Mouse (Mus musculus) testis, adult 2 months (tissue): Measurements from ENCODE around the gene Grik3. TPM values are rescaled to one million over a fixed set of nuclear protein-coding genes. Genes with fewer than 3 reads are reported as not detected.

Experiments
- H3K27ac ChIP-seq: fragments of 200-500 bp; 2 replicates; pipeline ENCODE4 v1.5.1; 2012; ENCODE audit warnings: low read depth, low read length; ENCODE audit not compliant: control insufficient read depth, insufficient read depth
- H3K27me3 ChIP-seq: fragments of 200-500 bp; 2 replicates; pipeline ENCODE4 v1.6.1; 2012; ENCODE audit warnings: mild to moderate bottlenecking, low read length, moderate library complexity; ENCODE audit not compliant: control insufficient read depth, insufficient read depth
- H3K36me3 ChIP-seq: fragments of 200-500 bp; 2 replicates; pipeline ENCODE4 v1.6.1; 2012; ENCODE audit warnings: mild to moderate bottlenecking, low read length; ENCODE audit not compliant: control insufficient read depth, insufficient read depth
- H3K4me1 ChIP-seq: fragments of 200-500 bp; 2 replicates; pipeline ENCODE4 v1.6.1; 2012; ENCODE audit warnings: low read length; ENCODE audit not compliant: control insufficient read depth, insufficient read depth
- H3K4me3 ChIP-seq: fragments of 200-500 bp; 2 replicates; pipeline ENCODE4 v1.5.1; 2012; ENCODE audit warnings: low read depth, mild to moderate bottlenecking, low read length, moderate library complexity, mixed read lengths; ENCODE audit not compliant: control insufficient read depth
- CTCF ChIP-seq: fragments of 200-500 bp; IDR thresholded peaks from 2 replicates; pipeline ENCODE4 v1.5.1; 2012; ENCODE audit warnings: low read depth, mild to moderate bottlenecking, inconsistent platforms, low read length, moderate library complexity; ENCODE audit not compliant: control insufficient read depth, insufficient read depth, insufficient replicate concordance
- POLR2A ChIP-seq: fragments of 200-500 bp; IDR thresholded peaks from 2 replicates; pipeline ENCODE4 v1.6.1; 2012; ENCODE audit warnings: low read depth, mild to moderate bottlenecking, inconsistent platforms, low read length, moderate library complexity; ENCODE audit not compliant: control insufficient read depth
- polyA plus RNA-seq: library from polyadenylated mRNA; depleted of rRNA; stranded (reverse); fragments of >200 nt; gene quantifications from 2 replicates; pipeline ENCODE4 v1.2.3, GENCODE M21; 2012

Grik3 gene
- polyA plus RNA-seq, 1 experiment: 0.38 TPM

DNA sequence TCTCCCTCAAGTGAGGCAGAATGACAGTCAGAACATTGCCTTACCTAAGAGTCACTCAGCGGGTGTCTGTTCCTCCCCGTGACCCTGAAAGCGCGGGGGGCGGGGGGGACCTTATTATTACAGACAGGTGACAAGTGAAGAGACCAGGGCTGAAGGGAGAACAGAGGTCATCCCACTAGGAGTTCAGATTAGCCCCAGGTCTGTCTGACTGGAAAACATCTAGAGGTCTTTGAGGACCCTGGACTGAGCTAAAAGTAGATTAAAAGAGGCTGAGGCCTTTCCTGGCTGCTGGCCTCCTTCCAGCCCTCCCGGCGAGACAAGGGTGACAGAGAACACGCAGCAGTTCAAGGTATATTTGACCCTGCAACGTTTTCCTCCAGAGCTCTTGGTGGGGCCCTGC is 150.0 kb downstream of the Grik3 start:
- no peaks in the 10 kb centered on the region for H3K4me1 ChIP-seq
- no peak overlapping the region for H3K4me3 ChIP-seq
- no peak overlapping the region for H3K27ac ChIP-seq
- TF ChIP-seq CTCF: no peak
- TF ChIP-seq POLR2A: no peak
- H3K36me3 ChIP-seq: no peaks in the 10 kb centered on the region
- H3K27me3 ChIP-seq: no peaks in the 10 kb centered on the region

DNA sequence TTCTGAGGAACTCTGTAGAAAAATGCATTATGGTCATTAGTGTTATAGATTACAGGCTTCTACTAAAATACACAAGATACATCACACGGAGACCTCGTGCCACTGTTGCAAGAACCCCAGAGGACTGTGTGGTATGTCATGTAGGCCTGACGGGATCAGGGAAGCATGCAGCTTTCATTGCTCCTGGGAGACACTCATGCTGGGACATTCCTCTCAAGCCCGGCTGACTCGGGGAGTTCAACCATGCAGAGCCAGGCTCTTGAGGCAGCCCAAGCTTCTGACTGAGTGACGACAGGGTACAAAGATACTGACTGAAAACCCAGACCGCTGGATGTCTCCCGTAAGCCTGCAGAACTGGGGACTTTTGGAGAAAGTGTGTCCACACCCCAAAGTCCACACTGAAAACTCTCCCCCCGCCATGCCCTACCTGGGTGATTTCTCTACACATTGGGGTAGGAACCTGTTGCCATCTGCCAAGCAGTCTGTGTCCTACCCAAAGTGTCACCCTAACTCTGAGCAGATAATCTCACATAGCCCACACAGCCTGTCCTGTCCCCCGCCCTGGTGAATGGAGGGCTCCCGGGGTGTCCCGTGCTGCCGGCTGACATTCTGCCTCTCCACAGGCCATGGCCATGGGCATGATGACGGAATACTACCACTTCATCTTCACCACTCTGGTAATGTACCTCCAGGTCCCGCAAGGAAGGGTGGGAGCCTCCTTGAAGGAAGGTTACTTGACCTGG is 150.6 kb downstream of the Grik3 start:
- Histone ChIP-seq H3K4me3 (no peak overlapping the region), H3K36me3 (no peaks in the 10 kb centered on the region), H3K27ac (no peak overlapping the region), H3K27me3 (no peaks in the 10 kb centered on the region), H3K4me1 (no peaks in the 10 kb centered on the region)
- TF ChIP-seq POLR2A: no peak
- no peak for TF ChIP-seq CTCF

DNA sequence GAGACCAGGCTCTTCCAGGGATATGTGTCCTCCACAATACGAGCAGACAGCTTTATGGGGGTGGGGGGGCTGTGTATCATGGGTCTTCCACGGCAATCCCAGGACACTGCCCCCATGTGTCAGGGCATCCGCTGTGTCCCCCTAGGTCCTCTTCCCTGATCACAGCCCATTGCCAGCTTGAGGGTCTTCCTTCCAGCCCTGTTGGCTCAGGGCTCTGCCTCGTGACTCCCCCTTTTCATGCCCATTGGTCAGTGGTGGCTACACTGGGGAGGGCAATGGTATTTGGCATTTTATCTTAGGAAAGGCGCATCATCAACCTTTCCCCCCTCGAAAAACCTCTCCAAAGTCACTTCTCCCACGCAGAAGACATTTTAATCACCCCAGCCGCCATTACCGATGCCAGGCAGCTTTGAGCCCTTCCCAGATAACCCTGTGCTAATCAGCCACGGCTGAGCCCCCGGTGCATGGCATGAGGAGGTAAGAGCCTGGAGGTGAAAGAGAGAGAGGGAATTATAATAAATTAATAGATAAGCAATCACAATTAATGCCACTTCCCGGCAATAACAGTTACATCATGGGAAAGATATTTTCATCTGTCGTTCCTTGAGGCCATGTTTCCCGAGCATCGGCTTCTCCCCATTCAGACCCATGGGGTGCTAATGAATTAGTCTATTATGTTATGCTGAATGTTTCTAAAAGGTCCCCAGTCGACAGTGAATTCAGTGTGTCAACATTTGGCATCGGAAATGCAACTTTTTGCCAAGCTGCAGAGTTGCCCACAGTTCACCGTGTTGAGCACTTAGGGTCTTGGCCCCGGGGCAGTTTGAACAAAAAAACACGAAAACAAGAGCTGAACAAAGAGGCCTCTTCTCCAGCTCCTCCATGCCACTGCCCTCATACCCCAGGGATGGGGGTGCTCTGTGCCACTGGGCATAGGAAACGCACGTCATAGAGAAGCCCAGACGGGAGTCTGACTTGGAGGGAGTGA is 154.4 kb downstream of the Grik3 start:
- H3K4me3 ChIP-seq: no peak overlapping the region

DNA sequence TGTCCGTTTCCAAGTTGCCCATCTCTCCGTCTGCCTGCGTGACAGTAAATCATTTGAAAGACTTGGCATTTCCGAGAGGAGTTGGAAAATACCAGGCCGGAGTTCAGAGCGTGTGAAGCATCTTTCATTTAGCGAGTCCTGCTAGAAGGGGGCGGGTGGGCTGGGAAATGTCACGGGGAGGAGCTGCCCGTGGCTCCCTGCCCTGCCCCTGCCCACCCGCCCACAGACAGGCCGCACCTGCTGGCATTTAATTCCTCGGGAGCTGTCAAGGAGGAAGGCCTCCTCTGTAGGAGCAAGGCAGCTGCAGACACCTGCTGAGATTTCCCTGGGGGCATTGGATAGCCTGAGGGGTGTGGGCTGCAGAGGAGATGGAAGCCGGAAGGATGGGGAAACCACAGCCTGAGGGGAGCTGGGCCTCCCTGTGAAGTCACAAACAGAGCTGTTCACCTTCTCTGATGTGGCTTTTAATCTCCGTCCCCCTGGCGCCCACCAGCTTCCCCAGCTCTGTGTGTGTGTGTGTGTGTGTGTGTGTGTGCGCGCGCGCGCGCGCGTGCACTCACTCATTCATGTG is 161.3 kb downstream of the Grik3 start:
- H3K27ac ChIP-seq: no peak overlapping the region
- no peak for TF ChIP-seq CTCF
- no peak for TF ChIP-seq POLR2A
- H3K4me3 ChIP-seq: no peak overlapping the region
- H3K36me3 ChIP-seq: no peaks in the 10 kb centered on the region
- no peaks in the 10 kb centered on the region for H3K27me3 ChIP-seq
- H3K4me1 ChIP-seq: no peaks in the 10 kb centered on the region

More for the DNA sequence above, 154.4 kb downstream of the Grik3 start:
- Histone ChIP-seq H3K36me3 (no peaks in the 10 kb centered on the region), H3K27me3 (no peaks in the 10 kb centered on the region), H3K4me1 (no peaks in the 10 kb centered on the region), H3K27ac (no peak overlapping the region)
- TF ChIP-seq POLR2A (no peak), CTCF (no peak)

DNA sequence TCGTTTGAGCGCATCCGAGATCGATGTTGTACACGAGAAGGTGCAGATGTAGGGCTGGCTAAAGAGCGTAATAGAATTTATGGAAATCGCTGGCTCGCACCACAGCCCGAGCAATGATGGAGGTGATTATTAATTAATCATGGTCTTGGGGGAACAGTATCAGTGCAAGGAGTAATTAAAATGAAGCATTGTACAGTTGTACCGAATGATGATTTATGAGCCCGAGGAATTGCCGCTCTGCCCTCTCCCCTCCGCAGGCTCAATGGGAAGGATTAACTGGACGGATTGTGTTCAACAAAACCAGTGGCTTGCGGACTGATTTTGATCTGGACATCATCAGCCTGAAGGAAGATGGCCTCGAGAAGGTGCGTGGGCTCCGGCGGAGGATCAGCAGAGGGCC is 165.5 kb downstream of the Grik3 start:
- Histone ChIP-seq H3K27ac (no peak overlapping the region), H3K4me3 (no peak overlapping the region), H3K27me3 (no peaks in the 10 kb centered on the region)

DNA sequence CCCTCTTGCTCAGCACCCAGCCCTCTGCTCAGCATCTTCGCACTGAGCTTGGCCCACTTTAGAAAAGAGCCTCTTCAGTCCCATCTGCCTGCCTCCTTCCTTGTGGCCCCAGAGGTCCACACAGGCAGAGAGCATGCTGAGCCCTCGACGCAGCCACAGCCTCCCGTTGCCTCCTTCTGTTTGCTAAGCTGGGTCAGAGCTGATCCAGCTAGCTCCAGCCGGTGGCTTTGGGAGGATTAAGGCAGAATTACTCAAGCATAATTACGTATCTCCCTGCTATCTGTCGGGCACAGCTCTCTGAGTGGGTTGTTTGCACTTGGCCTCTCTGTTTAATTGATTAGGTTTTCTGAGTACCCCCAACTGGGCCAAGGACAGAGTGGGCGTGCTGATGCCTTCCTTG is 167.9 kb downstream of the Grik3 start:
- no peaks in the 10 kb centered on the region for H3K27me3 ChIP-seq
- no peaks in the 10 kb centered on the region for H3K36me3 ChIP-seq
- no peak overlapping the region for H3K27ac ChIP-seq
- H3K4me1 ChIP-seq: no peaks in the 10 kb centered on the region
- TF ChIP-seq CTCF (no peak), POLR2A (no peak)
- no peak overlapping the region for H3K4me3 ChIP-seq

More for the DNA sequence above, 165.5 kb downstream of the Grik3 start:
- TF ChIP-seq POLR2A (no peak), CTCF (no peak)
- Histone ChIP-seq H3K4me1 (no peaks in the 10 kb centered on the region), H3K36me3 (no peaks in the 10 kb centered on the region)

DNA sequence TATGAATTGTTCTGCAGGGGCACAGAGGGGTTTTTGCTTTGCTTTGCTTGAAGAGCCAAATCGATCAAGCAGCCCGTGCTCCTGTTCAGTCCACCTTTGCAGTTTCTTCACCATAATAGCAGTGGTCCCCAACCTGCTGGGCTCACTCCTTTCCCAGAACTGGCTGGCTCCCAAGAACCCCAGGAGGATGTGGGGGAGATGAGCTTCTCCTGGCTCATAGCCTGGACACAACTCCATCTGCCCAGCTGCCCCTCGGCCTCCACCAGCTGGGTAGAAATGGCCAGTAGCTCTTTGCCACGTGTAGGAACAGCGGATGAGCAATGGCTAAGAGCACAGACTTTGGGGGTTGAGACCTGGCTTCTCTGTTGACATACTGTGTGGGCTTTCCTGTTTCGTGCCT is 171.5 kb downstream of the Grik3 start:
- TF ChIP-seq CTCF: no peak
- TF ChIP-seq POLR2A: no peak

More for the DNA sequence above, 171.5 kb downstream of the Grik3 start:
- H3K4me1 ChIP-seq: no peaks in the 10 kb centered on the region
- no peaks in the 10 kb centered on the region for H3K36me3 ChIP-seq
- H3K27me3 ChIP-seq: no peaks in the 10 kb centered on the region
- no peak overlapping the region for H3K4me3 ChIP-seq
- no peak overlapping the region for H3K27ac ChIP-seq
